Mouse (Mus musculus) thymus, postnatal 14 days (tissue): ENCODE measurements at regions not wholly inside any gene's neighbourhood (a gene's known extent, or its start where the extent isn't known, plus 50 kb on each side); places are given as distances from the start of the nearest gene placed in this dataset.

Source experiments
- DNase-seq: peaks from one replicate; pipeline ENCODE4 v3.0.0; 2021

- no peak for DNase-seq
These were observed 80.2 kb downstream of the Dhrs2 start for GRCm38 (mm10) chr14:55301996-55302395.

- no peak for DNase-seq
These were observed 91.8 kb downstream of the Dhrs2 start for GRCm38 (mm10) chr14:55313615-55314014.

- no peak for DNase-seq
These were observed 102.1 kb downstream of the Dhrs2 start for GRCm38 (mm10) chr14:55323897-55324296.

GRCm38 (mm10) chr14:55324335-55324734, 102.5 kb downstream of the Dhrs2 start:
- DNase-seq: no peak

GRCm38 (mm10) chr14:55333812-55334211, 112.0 kb downstream of the Dhrs2 start:
- DNase-seq: no peak

GRCm38 (mm10) chr14:55334305-55334704, 112.5 kb downstream of the Dhrs2 start:
- DNase-seq: no peak

- no peak for DNase-seq
These were observed 113.8 kb downstream of the Dhrs2 start for GRCm38 (mm10) chr14:55335586-55335985.

- DNase-seq: no peak
These were observed 114.8 kb downstream of the Dhrs2 start for GRCm38 (mm10) chr14:55336451-55337195.

- DNase-seq: no peak
These were observed 116.2 kb downstream of the Dhrs2 start for GRCm38 (mm10) chr14:55338010-55338409.

GRCm38 (mm10) chr14:55338500-55338899, 116.7 kb downstream of the Dhrs2 start:
- DNase-seq: no peak

- DNase-seq: no peak
These were observed 117.3 kb downstream of the Dhrs2 start for GRCm38 (mm10) chr14:55339036-55339614.

- no peak for DNase-seq
These were observed 121.5 kb downstream of the Dhrs2 start for GRCm38 (mm10) chr14:55343341-55343740.

- no peak for DNase-seq
These were observed 122.1 kb downstream of the Dhrs2 start for GRCm38 (mm10) chr14:55343914-55344313.

GRCm38 (mm10) chr14:55345091-55345490, 123.3 kb downstream of the Dhrs2 start:
- no peak for DNase-seq

GRCm38 (mm10) chr14:55348098-55348497, 126.3 kb downstream of the Dhrs2 start:
- no peak for DNase-seq

- DNase-seq: no peak
These were observed 121.3 kb upstream of the Dhrs4 start for GRCm38 (mm10) chr14:55357258-55357657.

- no peak for DNase-seq
These were observed 120.1 kb upstream of the Dhrs4 start for GRCm38 (mm10) chr14:55358429-55358828.

GRCm38 (mm10) chr14:55362316-55362715, 116.2 kb upstream of the Dhrs4 start:
- DNase-seq: no peak

GRCm38 (mm10) chr14:55362757-55363156, 115.8 kb upstream of the Dhrs4 start:
- no peak for DNase-seq

- no peak for DNase-seq
These were observed 108.2 kb upstream of the Dhrs4 start for GRCm38 (mm10) chr14:55370384-55370783.

- no peak for DNase-seq
These were observed 105.6 kb upstream of the Dhrs4 start for GRCm38 (mm10) chr14:55372960-55373359.

GRCm38 (mm10) chr14:55386773-55387172, 91.8 kb upstream of the Dhrs4 start:
- DNase-seq: no peak

- no peak for DNase-seq
These were observed 91.2 kb upstream of the Dhrs4 start for GRCm38 (mm10) chr14:55387378-55387777.

GRCm38 (mm10) chr14:55392390-55392789, 86.2 kb upstream of the Dhrs4 start:
- DNase-seq: peak; percentile 23

GRCm38 (mm10) chr14:55406146-55406545, 72.4 kb upstream of the Dhrs4 start:
- no peak for DNase-seq
